16 mouse cellular contexts compared by ENCODE assay signal in genomic region chr16:26787042-26787620, GRCm38 (mm10).
"Had no signal": no experiment of that assay in that cellular context is flagged by ENCODE, and none has a peak within 500 bp of the region (broad histone marks: within the 10 kb centered on the region; RNA-seq: fewer than 3 reads in every experiment).

No protein-coding gene starts in this region.

- DNase-seq: liver; liver, embryonic 13.5 days; liver, postnatal 0 days; right cerebral cortex, postnatal 14 days; thymus, adult 18-20 months; thymus, postnatal 14 days; thymus, postnatal 36 days had no signal

- H3K9me3 ChIP-seq: liver, embryonic 13.5 days; liver, embryonic 15.5 days; lung, embryonic 15.5 days; megakaryocyte, embryonic 14.5 days; midbrain, embryonic 13.5 days; midbrain, embryonic 15.5 days; neural tube, embryonic 12.5 days had no signal

- ATAC-seq: liver, postnatal 0 days; midbrain, embryonic 13.5 days; midbrain, embryonic 15.5 days had no signal

- H3K4me3 ChIP-seq: liver, embryonic 13.5 days; liver, embryonic 15.5 days; lung, embryonic 15.5 days; megakaryocyte, embryonic 14.5 days; midbrain, embryonic 13.5 days; midbrain, embryonic 15.5 days; neural tube, embryonic 12.5 days had no signal

- H3K4me2 ChIP-seq: liver, embryonic 11.5 days; liver, embryonic 13.5 days; liver, embryonic 15.5 days; lung, embryonic 15.5 days; midbrain, embryonic 11.5 days; midbrain, embryonic 13.5 days; midbrain, embryonic 15.5 days; neural tube, embryonic 12.5 days had no signal

- H3K9ac ChIP-seq: liver, embryonic 13.5 days; liver, embryonic 15.5 days; liver, postnatal 0 days; lung, embryonic 15.5 days; midbrain, embryonic 13.5 days; midbrain, embryonic 15.5 days; neural tube, embryonic 12.5 days had no signal

- H3K36me3 ChIP-seq: liver, embryonic 13.5 days; liver, embryonic 15.5 days; lung, embryonic 15.5 days; midbrain, embryonic 13.5 days; midbrain, embryonic 15.5 days; neural tube, embryonic 12.5 days had no signal

- H3K27ac ChIP-seq: liver, embryonic 13.5 days; liver, embryonic 15.5 days; lung, embryonic 15.5 days; macrophage; midbrain, embryonic 13.5 days; midbrain, embryonic 15.5 days; neural tube, embryonic 12.5 days had no signal

- H3K27me3 ChIP-seq: liver, embryonic 13.5 days; liver, embryonic 15.5 days; lung, embryonic 15.5 days; megakaryocyte, embryonic 14.5 days; midbrain, embryonic 13.5 days; midbrain, embryonic 15.5 days; neural tube, embryonic 12.5 days had no signal

- H3K4me1 ChIP-seq: liver, embryonic 13.5 days; liver, embryonic 15.5 days; lung, embryonic 15.5 days; megakaryocyte, embryonic 14.5 days; midbrain, embryonic 13.5 days; midbrain, embryonic 15.5 days; neural tube, embryonic 12.5 days had no signal
